Mouse (Mus musculus): Measurements from ENCODE around the gene Synj2. TPM values are rescaled to one million over a fixed set of nuclear protein-coding genes. Genes with fewer than 3 reads are reported as not detected.

Gene Synj2
- total and polyA plus RNA-seq, 3 experiments: 0.02 to 0.11 TPM; not detected in 1

- DNase-seq (ENCODE audit: low spot score): no peak
- Histone ChIP-seq H3K27me3 (ENCODE audit: insufficient read depth, low read length) (peaks cover 32% of the 10 kb centered on the region), H3K4me3 (ENCODE audit: low read depth, low read length) (no peak overlapping the region), H3K9me3 (replicated peaks) (no peaks in the 10 kb centered on the region), H3K4me1 (ENCODE audit: insufficient read depth, low read depth, low read length) (peaks cover 4% of the 10 kb centered on the region; the same call in 1 of the 2 replicates), H3K36me3 (replicated peaks) (no peaks in the 10 kb centered on the region)
- TF ChIP-seq TAL1 (conservative IDR thresholded peaks at IDR 0.05; ENCODE audit: low read depth, low read length): no peak
- ATAC-seq (ENCODE audit: extremely low read depth, insufficient number of reproducible peaks, low FRiP score, poor library complexity, severe bottlenecking): no peak
Measured at GRCm38 (mm10) chr17:5939871-5940270, 1.2 kb upstream of the Synj2 start.

- ATAC-seq (ENCODE audit: extremely low read depth, insufficient number of reproducible peaks, low FRiP score, poor library complexity, severe bottlenecking): no peak
- H3K27me3 ChIP-seq (ENCODE audit: insufficient read depth, low read length): peaks cover 32% of the 10 kb centered on the region
- H3K9me3 ChIP-seq (replicated peaks): no peaks in the 10 kb centered on the region
- TF ChIP-seq CTCF (IDR thresholded peaks at IDR 0.05; ENCODE audit: low read depth, low read length) (no peak), TAL1 (conservative IDR thresholded peaks at IDR 0.05; ENCODE audit: low read depth, low read length) (no peak), POLR2AphosphoS5 (IDR thresholded peaks at IDR 0.05; ENCODE audit: insufficient replicate concordance, low read depth, low read length) (no peak), GATA1 (IDR thresholded peaks at IDR 0.05; ENCODE audit: borderline replicate concordance, low read length) (no peak), GATA2 (IDR thresholded peaks at IDR 0.05; ENCODE audit: borderline replicate concordance, low read depth, low read length) (no peak)
- no peaks in the 10 kb centered on the region for H3K36me3 ChIP-seq (replicated peaks)
- H3K4me3 ChIP-seq (ENCODE audit: low read depth, low read length): no peak overlapping the region; the same call in 1 of the 2 replicates
- H3K4me1 ChIP-seq (ENCODE audit: insufficient read depth, low read depth, low read length): no peaks in the 10 kb centered on the region; the same call in 1 of the 2 replicates
- no peak for DNase-seq (ENCODE audit: low spot score)
Measured at GRCm38 (mm10) chr17:5940792-5941191, 288 bp upstream of the Synj2 start.

GRCm38 (mm10) chr17:5942156-5942555 is 1.1 kb downstream of the Synj2 start:
- TF ChIP-seq TAL1 (conservative IDR thresholded peaks at IDR 0.05; ENCODE audit: low read depth, low read length) (no peak), POLR2AphosphoS5 (IDR thresholded peaks at IDR 0.05; ENCODE audit: insufficient replicate concordance, low read depth, low read length) (no peak), CTCF (IDR thresholded peaks at IDR 0.05; ENCODE audit: low read depth, low read length) (no peak), GATA1 (IDR thresholded peaks at IDR 0.05; ENCODE audit: borderline replicate concordance, low read length) (no peak), GATA2 (IDR thresholded peaks at IDR 0.05; ENCODE audit: borderline replicate concordance, low read depth, low read length) (no peak)

GRCm38 (mm10) chr17:5943053-5943452 is 2.0 kb downstream of the Synj2 start:
- DNase-seq (ENCODE audit: low spot score) (no peak), ATAC-seq (ENCODE audit: extremely low read depth, insufficient number of reproducible peaks, low FRiP score, poor library complexity, severe bottlenecking) (no peak)
- TF ChIP-seq POLR2AphosphoS5 (IDR thresholded peaks at IDR 0.05; ENCODE audit: insufficient replicate concordance, low read depth, low read length) (no peak), TAL1 (conservative IDR thresholded peaks at IDR 0.05; ENCODE audit: low read depth, low read length) (no peak), CTCF (IDR thresholded peaks at IDR 0.05; ENCODE audit: low read depth, low read length) (no peak), GATA2 (IDR thresholded peaks at IDR 0.05; ENCODE audit: borderline replicate concordance, low read depth, low read length) (no peak), GATA1 (IDR thresholded peaks at IDR 0.05; ENCODE audit: borderline replicate concordance, low read length) (no peak)
- Histone ChIP-seq H3K4me3 (ENCODE audit: low read depth, low read length) (no peak overlapping the region), H3K9me3 (replicated peaks) (no peaks in the 10 kb centered on the region), H3K27me3 (ENCODE audit: insufficient read depth, low read length) (peaks cover 35% of the 10 kb centered on the region), H3K4me1 (ENCODE audit: insufficient read depth, low read depth, low read length) (no peaks in the 10 kb centered on the region; the same call in 1 of the 2 replicates), H3K36me3 (replicated peaks) (no peaks in the 10 kb centered on the region)

More at GRCm38 (mm10) chr17:5942156-5942555, 1.1 kb downstream of the Synj2 start:
- DNase-seq (ENCODE audit: low spot score): no peak
- no peaks in the 10 kb centered on the region for H3K36me3 ChIP-seq (replicated peaks)
- peaks cover 35% of the 10 kb centered on the region for H3K27me3 ChIP-seq (ENCODE audit: insufficient read depth, low read length)
- no peak for ATAC-seq (ENCODE audit: extremely low read depth, insufficient number of reproducible peaks, low FRiP score, poor library complexity, severe bottlenecking)
- H3K9me3 ChIP-seq (replicated peaks): no peaks in the 10 kb centered on the region
- no peaks in the 10 kb centered on the region; the same call in 1 of the 2 replicates for H3K4me1 ChIP-seq (ENCODE audit: insufficient read depth, low read depth, low read length)
- no peak overlapping the region for H3K4me3 ChIP-seq (ENCODE audit: low read depth, low read length)

- Histone ChIP-seq H3K4me1 (ENCODE audit: insufficient read depth, low read depth, low read length) (no peaks in the 10 kb centered on the region), H3K9me3 (replicated peaks) (peaks cover 7% of the 10 kb centered on the region), H3K27me3 (ENCODE audit: insufficient read depth, low read length) (peaks cover 9% of the 10 kb centered on the region), H3K36me3 (replicated peaks) (no peaks in the 10 kb centered on the region), H3K4me3 (ENCODE audit: low read depth, low read length) (no peak overlapping the region)
- TF ChIP-seq POLR2AphosphoS5 (IDR thresholded peaks at IDR 0.05; ENCODE audit: insufficient replicate concordance, low read depth, low read length) (no peak), GATA1 (IDR thresholded peaks at IDR 0.05; ENCODE audit: borderline replicate concordance, low read length) (no peak), CTCF (IDR thresholded peaks at IDR 0.05; ENCODE audit: low read depth, low read length) (no peak), TAL1 (conservative IDR thresholded peaks at IDR 0.05; ENCODE audit: low read depth, low read length) (no peak), GATA2 (IDR thresholded peaks at IDR 0.05; ENCODE audit: borderline replicate concordance, low read depth, low read length) (no peak)
- no peak for ATAC-seq (ENCODE audit: extremely low read depth, insufficient number of reproducible peaks, low FRiP score, poor library complexity, severe bottlenecking)
- DNase-seq (ENCODE audit: low spot score): no peak
Measured at GRCm38 (mm10) chr17:5947039-5947438, 6.0 kb downstream of the Synj2 start.

GRCm38 (mm10) chr17:5952455-5952854 is 11.4 kb downstream of the Synj2 start:
- H3K4me1 ChIP-seq (ENCODE audit: insufficient read depth, low read depth, low read length): no peaks in the 10 kb centered on the region
- no peaks in the 10 kb centered on the region for H3K36me3 ChIP-seq (replicated peaks)
- DNase-seq (ENCODE audit: low spot score): no peak
- H3K27me3 ChIP-seq (ENCODE audit: insufficient read depth, low read length): peaks cover 13% of the 10 kb centered on the region; the same call in 1 of the 2 replicates
- TF ChIP-seq POLR2AphosphoS5 (IDR thresholded peaks at IDR 0.05; ENCODE audit: insufficient replicate concordance, low read depth, low read length) (no peak), GATA2 (IDR thresholded peaks at IDR 0.05; ENCODE audit: borderline replicate concordance, low read depth, low read length) (no peak), CTCF (IDR thresholded peaks at IDR 0.05; ENCODE audit: low read depth, low read length) (no peak), GATA1 (IDR thresholded peaks at IDR 0.05; ENCODE audit: borderline replicate concordance, low read length) (no peak), TAL1 (conservative IDR thresholded peaks at IDR 0.05; ENCODE audit: low read depth, low read length) (no peak)
- H3K4me3 ChIP-seq (ENCODE audit: low read depth, low read length): no peak overlapping the region
- no peak for ATAC-seq (ENCODE audit: extremely low read depth, insufficient number of reproducible peaks, low FRiP score, poor library complexity, severe bottlenecking)
- H3K9me3 ChIP-seq (replicated peaks): peaks cover 7% of the 10 kb centered on the region
